Mouse (Mus musculus) spleen, postnatal 4 days (tissue): ENCODE results near the gene Zfp93.

Experiments
- DNase-seq, 2 experiments: peaks; one replicate each; pipeline ENCODE4 v3.0.0; 2022; ENCODE audit warnings: low spot score in 2 of 2

The Zfp93 gene

DNA sequence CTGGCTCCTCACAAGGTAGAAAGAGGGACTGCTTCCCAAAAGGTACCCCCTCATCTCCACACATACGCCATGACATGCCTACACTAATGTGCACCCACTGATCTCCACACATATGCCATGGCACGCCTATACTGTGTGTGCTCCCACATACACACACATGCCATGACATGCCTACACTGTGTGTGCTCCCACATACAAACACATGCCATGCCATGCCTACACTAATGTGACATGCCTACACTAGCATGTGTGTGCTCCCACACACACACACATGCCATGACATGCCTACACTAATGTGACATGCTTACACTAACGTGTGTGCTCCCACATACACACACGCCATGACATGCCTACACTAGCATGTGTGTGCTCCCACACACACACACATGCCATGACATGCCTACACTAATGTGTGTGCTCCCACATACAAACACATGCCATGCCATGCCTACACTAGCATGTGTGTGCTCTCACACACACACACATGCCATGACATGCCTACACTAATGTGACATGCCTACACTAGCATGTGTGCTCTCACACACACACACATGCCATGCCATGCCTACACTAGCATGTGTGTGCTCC is 20.0 kb downstream of the Zfp93 start:
- no peak for DNase-seq

DNA sequence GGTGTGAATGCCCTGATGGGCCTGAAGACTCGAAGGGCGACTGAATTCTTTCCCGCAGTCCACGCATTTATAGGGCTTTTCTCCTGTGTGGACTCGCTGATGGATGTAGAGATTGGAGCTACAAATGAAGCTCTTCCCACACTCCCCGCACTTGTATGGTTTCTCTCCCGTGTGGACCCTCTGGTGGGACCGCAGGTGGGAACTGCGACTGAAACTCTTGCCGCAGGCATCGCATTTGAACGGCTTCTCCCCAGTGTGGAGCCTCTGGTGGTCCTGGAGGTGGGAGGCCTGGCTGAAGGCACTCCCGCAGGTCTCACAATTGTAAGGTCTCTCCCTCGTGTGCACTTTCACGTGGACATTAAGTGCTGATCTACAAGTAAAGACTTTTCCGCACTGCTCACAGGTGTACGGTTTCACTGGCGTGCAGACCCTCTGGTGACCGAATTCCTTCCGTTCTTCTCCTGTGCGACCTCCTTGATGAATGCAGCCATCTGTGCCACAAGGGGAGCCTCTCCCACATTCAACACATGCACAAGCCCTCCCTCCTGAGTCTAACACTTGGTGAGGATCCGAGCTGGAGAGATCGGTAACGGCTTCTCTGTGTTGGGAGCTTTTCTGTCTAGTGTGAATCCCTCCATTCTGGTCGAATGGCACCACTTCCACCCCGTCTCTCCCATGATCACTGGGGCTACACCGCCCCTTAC is 21.3 kb downstream of the Zfp93 start:
- no peak for DNase-seq

DNA sequence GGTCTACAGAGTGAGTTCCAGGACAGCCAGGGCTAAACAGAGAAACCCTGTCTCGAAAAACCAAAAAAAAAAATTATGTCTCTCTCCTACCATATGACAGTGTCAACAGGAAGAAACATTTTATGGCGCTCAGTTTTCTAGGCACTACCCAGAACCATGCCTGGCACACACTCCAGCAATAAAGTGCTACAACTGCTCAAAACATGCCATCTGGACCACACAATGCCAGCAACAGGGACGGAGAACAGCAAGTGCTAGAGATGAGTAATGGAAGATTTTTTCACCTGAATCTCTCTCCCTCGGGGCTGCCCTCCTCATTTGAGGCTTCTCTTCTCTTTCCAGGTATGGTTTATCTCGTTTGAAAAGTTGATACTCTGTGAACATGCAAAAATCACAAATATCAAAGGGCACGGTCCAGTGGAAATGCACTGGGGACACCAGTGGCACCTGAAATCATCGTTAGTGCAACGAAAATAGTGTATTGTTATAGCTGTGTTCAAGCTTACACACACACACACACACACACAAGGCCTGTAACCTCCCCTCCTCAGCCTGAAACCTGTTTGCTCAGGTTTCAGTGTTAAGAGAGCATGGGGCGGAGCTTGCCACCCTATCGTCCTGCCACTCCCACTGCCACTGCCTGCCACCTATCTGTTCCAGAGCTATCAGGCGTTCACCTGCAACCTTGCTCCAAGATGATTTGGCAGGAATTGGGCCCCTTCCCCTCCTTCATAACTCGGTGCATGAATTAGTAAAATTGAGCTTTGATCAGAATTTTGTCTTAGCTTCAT is 23.0 kb downstream of the Zfp93 start:
- DNase-seq, result no peak

DNA sequence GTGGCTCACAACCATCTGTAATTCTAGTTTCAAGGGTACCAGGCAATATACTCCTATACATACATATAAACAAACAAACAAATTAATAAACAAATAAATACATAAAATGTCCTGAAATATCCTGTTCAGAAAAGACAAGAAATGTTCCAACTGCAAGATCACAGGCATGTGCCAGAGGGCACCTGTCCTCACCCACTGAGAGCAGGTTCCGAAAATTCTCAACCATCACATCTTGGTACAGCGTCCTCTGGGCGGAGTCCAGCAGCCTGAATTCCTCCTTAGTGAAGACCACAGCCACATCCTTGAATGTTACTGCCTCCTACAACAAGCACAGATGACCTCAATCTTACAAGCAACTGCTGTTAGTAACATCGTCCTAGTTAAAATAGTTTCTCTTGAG is 24.5 kb downstream of the Zfp93 start:
- no peak for DNase-seq

DNA sequence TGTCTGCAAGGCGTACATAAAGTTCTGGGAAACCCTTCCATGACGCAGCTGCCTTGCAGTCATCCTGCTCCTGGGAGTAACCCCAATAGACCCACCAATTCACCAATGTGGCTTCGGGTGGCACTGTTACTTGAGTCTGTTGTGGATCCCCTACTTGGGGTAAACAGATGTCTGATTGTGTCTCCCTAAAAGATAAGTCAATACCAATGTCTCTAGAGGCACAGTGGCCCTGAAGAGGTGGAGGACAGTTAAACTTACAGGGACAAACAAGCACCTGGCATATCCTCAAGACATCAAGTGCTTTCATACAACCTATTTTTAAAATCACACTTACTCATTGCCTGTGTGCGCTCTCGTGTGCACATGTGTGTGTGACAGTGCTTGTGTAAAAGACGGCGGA is 25.2 kb downstream of the Zfp93 start:
- DNase-seq, result no peak

DNA sequence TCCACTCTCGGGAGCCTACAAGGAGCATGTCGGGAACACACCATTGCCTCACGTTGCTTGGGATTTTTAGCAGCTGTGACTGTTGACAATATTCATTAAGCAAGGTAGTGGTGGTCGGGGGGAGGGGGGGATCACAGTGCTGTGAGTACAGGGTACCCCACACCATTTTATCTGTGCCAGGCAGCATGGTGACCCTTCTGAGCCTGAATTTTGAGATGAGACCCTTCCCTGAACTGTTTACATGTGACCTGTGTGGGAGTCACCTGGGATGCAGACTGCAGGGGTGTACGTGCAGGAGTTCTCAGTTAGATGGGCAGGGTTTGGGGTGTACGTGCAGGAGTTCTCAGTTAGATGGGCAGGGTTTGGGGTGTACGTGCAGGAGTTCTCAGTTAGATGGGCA is 26.2 kb downstream of the Zfp93 start:
- no peak for DNase-seq

DNA sequence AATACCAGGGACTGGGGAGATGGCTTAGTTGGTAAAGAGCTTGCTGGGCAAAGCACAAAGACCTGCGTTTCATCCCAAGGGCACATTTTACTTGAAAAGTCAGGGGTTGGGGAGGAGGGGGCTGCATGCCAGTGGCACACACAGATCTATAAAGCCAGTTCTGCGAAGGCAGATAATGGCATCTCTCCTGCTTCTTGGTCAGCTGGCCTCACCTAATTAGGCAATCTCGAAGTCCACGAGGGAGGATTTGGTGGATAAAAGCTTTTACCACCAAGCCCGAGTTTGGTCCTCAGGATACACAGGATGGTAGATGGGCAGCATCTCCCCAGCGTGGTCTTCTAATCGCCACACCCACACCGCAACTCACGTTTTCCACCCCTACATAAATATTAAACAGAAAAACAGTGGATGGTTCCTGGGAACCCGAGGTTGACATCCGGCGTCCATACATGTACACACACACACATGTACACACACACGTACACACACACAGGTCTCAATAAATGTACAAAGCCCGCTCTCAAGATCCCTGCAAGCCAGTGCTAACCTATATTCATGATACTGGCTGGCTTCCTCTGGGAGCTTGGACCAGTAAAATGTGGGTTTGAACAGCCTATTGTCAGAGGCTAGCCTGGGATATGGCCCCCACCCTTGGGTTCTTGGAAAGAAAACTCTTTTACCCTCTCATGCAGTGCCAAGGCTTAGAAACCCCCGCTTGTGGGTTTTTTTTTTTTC is 27.3 kb downstream of the Zfp93 start:
- DNase-seq, result no peak

DNA sequence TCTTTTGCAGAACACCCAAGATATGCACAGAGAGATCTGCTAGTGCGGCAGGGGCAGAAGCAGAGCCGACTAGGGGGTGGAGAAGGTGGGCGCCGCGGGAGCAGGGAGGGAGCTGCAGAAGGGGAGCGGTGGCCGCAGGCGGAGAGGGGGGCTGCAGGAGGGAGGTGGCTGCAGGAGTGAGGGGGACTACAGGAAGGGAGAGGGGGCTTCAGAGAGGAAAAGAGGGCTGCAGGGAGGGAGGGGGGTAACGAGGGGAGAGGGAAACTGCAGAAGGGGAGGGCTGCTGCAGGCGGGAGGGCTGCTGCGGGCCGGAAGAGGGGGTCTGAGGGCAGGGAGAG is 28.4 kb downstream of the Zfp93 start:
- no peak for DNase-seq

DNA sequence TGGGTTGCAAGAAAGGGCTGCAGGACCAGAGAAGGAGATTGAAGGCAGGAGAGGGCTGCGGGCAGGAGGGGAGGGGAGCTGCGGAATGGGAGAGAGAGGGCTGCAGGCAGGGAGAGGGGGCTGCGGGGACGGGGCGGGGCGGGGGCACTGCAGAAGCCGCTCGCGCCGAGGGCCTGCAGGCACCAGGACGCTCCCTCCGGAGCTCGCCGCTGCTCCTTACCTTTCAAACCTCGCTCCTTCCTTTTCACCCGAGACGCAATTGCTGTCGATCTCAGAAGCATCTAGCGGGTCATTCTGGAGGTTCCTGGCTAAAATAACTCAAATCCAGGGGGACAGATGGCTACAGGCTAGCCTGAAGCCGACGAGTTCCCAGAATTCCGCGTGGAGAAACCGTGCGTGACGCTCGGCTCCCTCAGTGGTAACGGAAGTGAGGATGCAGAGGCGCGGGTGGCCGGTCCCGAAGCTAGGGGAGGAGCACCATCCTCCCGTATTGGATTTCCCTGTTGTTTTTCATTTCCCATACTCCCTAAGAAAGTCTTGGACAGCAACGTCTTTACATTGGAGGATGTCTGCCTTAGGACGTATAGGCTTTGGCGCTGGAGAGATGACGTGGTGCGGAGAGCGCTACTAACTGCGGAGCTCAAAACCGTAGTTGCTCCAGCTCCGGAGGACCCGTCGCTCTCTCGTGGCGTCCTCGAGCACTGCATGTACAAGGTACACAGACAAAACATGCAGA is 28.9 kb downstream of the Zfp93 start:
- peak; percentile 71 to 83 for DNase-seq

DNA sequence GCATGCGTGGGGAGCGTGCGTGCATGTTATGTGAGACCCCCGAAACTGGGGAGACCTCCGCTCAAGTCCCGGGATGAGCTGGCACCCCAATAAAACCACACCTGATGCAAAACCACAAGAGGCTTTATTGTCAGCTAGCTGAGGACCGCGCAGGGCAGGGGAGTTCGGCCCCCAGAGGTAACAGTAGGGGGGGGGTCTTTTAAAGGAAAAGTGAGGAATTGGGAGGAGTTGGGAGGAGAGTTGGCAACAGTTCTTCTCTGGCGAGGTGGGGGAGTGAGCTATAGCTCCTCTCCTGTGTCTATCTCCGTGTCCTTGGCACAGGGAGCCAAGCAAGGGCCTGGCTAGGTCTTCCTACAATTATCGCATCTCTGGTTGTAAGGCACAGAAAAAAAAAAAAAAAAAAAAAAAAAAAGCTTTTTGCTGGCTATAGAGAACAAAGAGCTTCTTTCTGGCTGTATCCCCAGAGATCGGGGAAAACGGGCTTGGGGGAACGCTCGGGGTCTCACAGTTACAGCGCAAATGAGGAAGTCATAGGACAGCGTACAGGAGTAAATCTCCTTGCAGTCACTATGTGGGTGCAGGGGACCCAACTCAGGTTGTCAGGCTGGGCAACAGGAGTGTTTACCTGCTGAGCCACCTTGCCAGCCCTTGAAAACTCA is 29.7 kb downstream of the Zfp93 start:
- DNase-seq, result no peak

DNA sequence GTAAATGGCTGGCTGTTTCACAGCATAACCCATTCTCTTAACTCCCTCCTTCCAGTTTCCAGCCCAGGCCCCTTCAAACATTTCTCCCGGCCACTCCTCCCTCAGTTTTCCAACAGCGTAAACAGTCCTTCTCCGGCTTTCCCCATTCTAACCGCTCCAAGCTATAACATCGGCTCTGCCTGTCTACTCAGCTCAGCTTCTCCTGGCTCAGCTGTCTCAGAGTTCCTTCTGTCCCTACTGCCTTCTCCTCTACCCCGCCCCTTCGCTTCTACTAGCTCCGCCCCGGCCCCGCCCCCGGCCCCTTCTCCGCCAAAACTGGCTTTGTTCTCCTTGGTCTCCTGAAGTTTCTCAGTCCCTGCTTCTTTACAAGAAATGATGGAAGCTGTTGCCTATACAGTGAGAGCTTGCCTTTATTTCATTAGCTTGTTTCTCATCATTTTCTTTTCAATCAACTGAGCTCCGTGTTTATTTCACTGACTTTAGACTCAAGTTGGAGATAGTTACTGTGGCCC is 30.6 kb downstream of the Zfp93 start, which contains the start of gene Zfp61:
Gene Zfp61 (minus strand): TSS at position 462 of the 512 bp plus-strand sequence.
- DNase-seq, result peak in 1 of 2 experiments; percentile 35

DNA sequence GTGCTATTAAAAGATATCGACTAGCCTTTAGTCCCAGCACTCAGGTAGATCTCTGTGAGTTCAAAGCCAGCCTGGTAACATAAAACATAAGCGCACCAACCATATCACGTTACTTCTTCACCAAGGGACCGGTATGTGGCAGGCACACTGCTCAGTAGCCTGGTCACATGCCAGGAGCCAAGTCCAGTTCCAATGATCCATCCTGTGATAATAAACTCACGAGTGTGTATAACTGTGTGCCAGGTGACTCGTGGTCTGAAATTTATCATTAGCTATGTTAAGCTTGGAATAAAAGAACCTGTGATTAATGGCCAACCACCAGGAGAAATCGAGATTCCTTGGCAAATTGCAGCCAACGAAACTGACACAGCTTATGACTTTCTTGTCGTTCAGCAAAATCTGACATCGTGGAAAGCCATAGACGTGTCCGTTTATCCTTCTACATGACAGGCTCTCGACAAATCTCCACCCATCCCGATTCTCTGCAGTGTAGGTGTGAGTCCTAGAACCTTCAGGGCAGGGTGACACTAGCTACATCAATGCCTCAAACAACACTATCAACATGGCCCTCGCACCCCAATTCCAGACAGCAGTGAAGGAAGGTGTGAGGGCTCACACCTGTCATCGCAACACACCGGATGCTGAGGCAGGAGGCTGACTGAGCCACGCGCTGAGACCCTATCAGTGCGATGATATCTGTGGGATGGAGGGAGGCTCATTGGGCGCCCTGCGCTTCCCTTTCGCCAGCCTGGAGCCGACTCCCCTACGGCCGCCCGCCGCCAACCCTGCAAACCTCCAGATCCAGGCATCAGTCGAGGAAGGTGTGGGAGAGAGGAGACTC is 45.7 kb downstream of the Zfp93 start:
- DNase-seq, result no peak

DNA sequence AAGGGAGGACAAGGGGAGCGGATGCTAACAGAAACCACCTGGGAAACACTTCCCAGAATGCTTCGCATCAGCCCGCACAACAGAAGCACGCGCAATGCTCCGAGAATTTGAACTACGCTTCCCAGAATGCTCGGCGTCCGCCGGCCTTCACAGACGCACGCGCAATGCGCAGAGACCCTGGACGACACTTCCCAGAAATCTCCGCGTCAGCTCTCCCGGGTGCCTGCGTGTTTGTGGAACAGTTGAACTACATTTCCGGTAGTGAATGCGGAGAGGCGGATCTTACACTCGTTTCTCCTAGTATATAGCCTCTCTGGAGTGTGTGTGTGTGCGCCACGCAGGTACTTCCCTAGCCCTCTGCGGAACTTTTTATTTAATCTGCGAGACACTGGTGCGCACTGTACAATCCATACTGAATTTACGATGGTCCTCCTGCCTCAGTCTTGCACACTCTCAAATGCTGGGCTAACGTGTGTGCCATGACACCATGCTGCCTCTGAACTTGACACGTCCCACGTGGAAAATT is 46.4 kb downstream of the Zfp93 start, which contains the start of gene Zfp94:
Gene Zfp94 (minus strand): TSS at position 100 of the 526 bp plus-strand sequence.
- peak; percentile 88 to 93 for DNase-seq

DNA sequence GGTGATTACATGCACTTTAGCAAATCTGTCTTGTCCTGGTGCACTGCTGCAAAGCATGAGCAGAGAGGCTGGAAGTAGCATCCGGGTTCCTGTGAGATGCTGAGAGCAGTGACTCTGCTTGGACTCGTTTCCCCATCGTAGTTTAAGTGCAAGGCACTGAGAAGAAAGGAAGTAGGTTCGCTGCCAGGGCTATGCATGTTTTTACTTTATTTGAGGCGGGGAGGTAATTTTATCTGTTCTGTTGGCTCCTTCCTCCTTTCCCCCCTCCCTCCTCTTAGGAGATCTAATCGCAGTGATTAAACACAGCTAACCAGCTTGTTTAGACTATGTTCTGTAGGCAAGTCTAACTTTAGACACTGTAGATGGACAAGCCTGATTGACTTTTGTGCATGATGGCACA is 48.7 kb downstream of the Zfp93 start:
- DNase-seq, result no peak

DNA sequence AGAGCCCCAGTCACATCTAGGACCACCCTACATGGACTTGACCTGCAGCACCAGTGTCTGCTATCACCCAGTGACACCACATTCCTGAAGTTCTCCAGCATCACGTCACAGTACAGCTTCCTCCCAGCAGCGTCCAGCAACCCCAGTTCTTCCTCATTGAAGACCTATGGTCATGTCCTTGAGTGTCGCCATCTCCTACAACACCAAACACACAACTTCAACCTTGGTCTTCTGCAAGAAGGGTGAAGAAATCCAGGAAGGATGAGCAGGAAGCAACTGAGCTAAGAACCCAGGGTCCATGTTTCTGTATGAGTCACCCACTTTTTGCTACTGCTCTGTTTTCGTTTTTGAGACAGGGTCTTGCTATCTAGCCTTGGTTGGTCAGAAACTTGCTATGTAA is 52.4 kb downstream of the Zfp93 start:
- DNase-seq, result no peak

DNA sequence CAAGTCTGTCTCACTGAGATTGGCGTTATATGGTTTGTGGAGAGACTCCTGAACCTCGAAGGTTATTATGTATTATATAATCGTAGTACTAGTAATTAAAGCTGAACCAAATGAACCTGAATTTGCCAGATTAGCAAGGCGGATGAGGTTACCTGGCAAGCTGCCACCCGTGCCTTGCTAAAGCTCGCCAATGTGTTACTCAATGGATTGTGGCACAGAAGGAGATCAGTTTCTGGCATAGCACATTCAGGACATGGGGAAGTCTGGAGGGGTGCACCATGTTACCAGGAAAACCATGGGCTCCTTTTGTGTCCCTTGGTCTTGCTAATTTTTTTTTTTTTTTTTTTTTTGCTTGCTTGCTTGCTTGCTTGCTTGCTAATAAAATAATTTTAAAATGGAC is 55.0 kb downstream of the Zfp93 start:
- DNase-seq, result no peak

DNA sequence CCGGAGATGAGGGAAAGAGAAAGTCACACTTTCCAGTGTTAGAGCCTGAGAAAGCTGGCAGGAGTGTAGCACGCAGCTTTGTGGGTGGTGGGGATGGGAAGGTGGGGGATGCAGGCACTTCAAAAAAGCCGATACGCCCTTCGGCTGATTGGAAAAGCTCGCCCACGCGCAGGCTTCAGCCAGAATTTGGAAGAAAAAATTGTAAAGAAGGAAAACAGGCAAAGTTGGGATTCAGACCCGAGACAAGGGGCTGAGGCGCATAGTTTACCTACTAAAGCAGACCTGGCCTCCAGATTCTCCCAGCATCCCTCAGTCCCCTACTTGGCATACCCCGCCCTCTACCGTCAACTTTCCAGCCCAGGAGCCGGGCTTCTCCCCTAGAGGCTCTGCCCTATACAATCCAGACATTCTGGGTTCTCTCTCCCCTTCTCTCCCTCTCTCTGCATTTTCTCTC is 55.5 kb downstream of the Zfp93 start:
- no peak for DNase-seq

DNA sequence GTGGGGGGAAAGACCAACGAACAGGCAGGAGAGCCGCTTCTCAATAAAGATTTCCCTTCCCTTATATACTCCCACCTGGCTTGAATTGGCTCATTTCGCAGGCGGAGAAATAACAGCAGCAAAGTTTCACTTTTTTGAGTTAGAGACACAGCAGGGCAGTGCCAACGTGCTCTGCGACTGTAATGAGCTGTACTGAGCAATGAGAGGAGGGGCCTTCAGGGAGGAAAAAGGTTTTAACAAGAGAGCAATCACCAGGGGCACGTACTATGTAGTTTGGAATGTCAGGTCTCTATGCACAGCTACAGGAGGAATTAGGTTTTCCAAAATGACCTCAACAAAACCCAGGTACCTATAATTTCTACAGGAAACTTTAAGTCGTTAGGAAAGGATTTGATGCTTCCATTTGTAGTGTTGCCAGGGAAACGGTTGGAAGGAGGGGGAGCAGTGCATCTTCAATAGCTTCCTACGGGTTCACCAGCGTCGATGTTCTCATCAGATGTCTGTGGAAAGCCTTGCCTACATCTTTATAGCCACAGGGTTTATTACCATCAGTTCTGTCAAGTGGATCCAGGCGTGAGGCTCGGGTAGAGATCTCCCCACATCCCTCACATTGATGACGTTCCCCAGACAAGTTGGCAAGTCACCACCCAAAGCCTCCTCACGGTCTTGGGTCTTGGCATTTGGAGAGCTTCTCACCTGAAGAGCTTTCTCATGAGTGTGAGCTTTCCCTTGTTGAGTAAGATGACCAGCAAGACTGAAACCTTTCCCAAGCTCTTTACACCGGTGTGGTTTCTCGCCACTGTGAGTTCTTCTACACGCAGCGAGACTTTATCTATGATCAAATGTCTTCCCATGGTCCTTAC is 56.3 kb downstream of the Zfp93 start:
- no peak for DNase-seq
